Mouse (Mus musculus) lung, embryonic 16.5 days (tissue): ENCODE results near the gene Prr3. TPM values are rescaled to one million over a fixed set of nuclear protein-coding genes. Genes with fewer than 3 reads are reported as not detected.

ENCODE experiments used
- ATAC-seq: fragments of 200-750 bp; cut with Nextera tagmentation; 2 replicates; pipeline ENCODE4 v1.8.0; 2017; ENCODE audit warnings: low read depth, mild to moderate bottlenecking, moderate library complexity
- H3K27ac ChIP-seq: fragments of 300-500 bp; sonication (generic); 2 replicates; pipeline ENCODE4 v1.5.1; 2014; ENCODE audit warnings: mild to moderate bottlenecking, control low read depth, low read length
- H3K27me3 ChIP-seq: fragments of 300-500 bp; sonication (generic); 2 replicates; pipeline ENCODE4 v1.6.1; 2014; ENCODE audit warnings: low read depth, low read length, mixed read lengths; ENCODE audit not compliant: control insufficient read depth, insufficient read depth
- H3K36me3 ChIP-seq: fragments of 300-500 bp; sonication (generic); 2 replicates; pipeline ENCODE4 v1.6.1; 2014; ENCODE audit warnings: low read length; ENCODE audit not compliant: control insufficient read depth, insufficient read depth
- H3K4me1 ChIP-seq: fragments of 300-500 bp; sonication (generic); replicated peaks from 2 replicates; pipeline ENCODE4 v1.6.1; 2014; ENCODE audit warnings: low read length, mixed read lengths; ENCODE audit not compliant: control insufficient read depth, insufficient read depth
- H3K4me2 ChIP-seq: fragments of 300-500 bp; sonication (generic); 2 replicates; pipeline ENCODE4 v1.6.1; 2014; ENCODE audit warnings: low read depth, low read length, control low read depth
- H3K4me3 ChIP-seq: fragments of 300-500 bp; sonication (generic); 2 replicates; pipeline ENCODE4 v1.5.1; 2014; ENCODE audit warnings: mild to moderate bottlenecking, low read length, control low read depth
- H3K9ac ChIP-seq: fragments of 300-500 bp; sonication (generic); 2 replicates; pipeline ENCODE4 v1.6.1; 2014; ENCODE audit warnings: low read length, control low read depth
- H3K9me3 ChIP-seq: fragments of 300-500 bp; sonication (generic); 2 replicates; pipeline ENCODE4 v1.6.1; 2016; ENCODE audit warnings: low read length; ENCODE audit not compliant: control insufficient read depth
- WGBS: fragments of 180-500 bp; shearing (Covaris S2); extraction: QIAGEN DNeasy Blood & Tissue Kit; methylation state at CpG from one replicate; pipeline ENCODE4 v1.1.7; 2014; 5-methylcytosine and 5-hydroxymethylcytosine counted together
- polyA plus RNA-seq: library from polyadenylated mRNA; unstranded; fragments of >200 nt; fragmentation: Nextera tagmentation; extraction: Ambion mirVana; gene quantifications from 2 replicates; pipeline ENCODE4 v1.2.1, GENCODE M21; 2015

Gene Prr3
- polyA plus RNA-seq, 1 experiment from 2014 or later: 27.5 TPM

DNA sequence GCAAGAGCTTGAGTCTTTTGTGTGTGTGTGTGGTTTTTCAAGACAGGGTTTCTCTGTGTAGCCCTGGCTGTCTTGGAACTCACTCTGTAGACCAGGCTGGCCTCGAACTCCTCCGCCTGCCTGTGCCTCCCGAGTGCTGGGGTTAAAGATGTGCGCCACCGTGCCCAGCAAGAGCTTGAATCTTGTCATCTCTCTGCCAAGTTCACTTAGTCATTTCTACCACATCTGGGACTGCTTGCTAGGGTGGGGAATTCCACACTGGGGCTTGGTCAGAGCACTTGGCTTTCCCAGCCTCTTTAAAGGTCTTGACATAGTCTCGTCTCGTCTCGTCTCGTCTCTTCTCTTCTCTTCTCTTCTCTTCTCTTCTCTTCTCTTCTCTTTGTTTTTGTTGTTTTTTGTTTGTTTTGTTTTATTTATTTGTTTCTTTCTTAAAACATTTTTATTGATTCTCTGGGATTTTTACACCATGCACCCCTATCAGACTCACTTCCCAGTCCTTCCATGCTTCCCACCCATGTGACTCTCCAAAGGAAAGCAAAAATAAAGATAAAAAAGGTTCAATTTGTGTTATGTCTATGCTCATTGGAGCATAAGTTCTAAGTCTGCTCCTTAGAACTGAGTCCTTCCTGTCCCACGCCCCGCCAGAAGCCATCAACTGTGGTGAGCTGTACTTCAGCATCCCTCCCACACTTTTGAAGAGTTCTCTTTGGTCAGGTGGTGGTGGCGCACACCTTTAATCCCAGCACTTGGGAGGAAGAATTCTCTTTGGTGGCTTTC lies 21.3 kb upstream of the Prr3 start:
- WGBS: 87% methylated on average over 12 of the region's 12 CpGs
- Histone ChIP-seq H3K36me3 (no peaks in the 10 kb centered on the region), H3K4me1 (peaks cover 8% of the 10 kb centered on the region), H3K4me3 (no peak overlapping the region), H3K27ac (no peak overlapping the region), H3K9me3 (no peaks in the 10 kb centered on the region; the same call in 1 of the 2 replicates), H3K4me2 (no peak overlapping the region), H3K9ac (no peak overlapping the region), H3K27me3 (no peaks in the 10 kb centered on the region)
- ATAC-seq: no peak

DNA sequence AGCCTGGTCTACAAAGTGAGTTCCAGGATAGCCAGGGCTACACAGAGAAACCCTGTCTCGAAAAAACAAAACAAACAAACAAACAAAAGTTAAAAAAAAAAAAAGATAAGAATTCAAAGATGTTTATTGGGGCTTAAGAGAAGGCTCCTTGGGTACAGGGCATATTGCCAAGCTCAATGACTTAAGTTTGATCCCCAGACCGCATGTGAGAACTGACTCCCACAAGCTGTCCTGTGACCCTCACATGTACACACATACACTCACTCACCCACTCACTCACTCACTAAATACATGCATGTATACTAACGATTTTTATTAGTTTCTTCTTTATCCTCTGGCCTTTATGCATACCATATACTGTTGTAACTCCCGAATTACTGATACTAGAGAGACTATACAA lies 20.3 kb upstream of the Prr3 start:
- Histone ChIP-seq H3K36me3 (no peaks in the 10 kb centered on the region), H3K9ac (no peak overlapping the region), H3K4me1 (peaks cover 11% of the 10 kb centered on the region), H3K27ac (no peak overlapping the region), H3K4me2 (no peak overlapping the region), H3K27me3 (no peaks in the 10 kb centered on the region), H3K4me3 (no peak overlapping the region), H3K9me3 (no peaks in the 10 kb centered on the region)
- no peak for ATAC-seq
- 74% methylated on average over 4 of the region's 4 CpGs for WGBS

DNA sequence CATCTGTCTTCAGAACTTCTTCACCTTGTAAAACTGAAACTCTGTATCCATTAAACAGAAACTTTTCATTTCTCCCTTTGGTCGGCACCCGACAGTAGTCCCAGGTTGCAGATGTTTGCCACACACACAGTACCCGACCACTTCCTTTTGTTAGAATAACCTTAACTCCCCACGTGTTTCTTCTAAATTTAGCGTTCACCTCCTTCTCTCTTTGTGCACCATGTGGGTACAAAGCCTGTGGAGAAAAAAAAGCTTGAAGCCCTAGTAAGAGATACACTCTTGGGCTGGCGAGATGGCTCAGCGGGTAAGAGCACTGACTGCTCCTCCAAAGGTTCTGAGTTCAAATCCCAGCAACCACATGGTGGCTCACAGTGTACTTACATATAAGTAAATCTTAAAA lies 19.3 kb upstream of the Prr3 start:
- 78% methylated on average over 7 of the region's 7 CpGs for WGBS
- no peaks in the 10 kb centered on the region for H3K27me3 ChIP-seq

DNA sequence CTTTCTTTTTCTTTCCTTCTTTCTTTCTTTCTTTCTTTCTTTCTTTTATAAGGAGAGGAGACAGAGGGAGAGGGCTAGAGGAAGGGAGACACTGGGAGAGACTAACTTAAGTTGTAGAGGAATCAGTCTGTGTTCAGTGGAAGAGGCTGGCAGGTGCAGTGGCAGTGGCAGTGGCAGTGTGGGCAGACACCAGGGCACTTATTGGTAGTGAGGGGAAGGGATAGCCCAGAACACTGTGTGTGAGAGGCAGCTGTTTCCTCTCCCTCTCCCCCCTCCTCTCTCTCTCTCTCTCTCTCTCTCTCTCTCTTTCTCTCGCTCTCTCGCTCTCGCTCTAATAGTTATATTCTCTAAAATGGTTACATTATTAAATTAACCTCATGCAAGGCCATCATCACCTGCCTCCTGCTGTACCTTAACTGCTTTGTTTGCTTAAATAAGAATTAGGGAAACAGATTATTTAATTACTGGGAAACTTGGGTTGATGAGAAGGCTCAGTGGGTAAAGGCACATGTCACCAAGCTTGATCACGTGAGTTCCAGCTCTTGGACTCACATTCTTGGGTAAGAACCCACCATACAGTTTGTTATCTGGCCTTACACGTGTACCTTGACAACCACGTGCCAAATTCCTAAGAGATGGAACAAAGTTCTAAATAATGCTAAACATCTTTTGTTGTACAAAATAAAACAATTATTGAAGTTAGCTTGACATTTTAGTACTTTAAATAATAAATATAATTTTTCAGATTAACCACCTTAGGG lies 18.7 kb upstream of the Prr3 start:
- H3K4me2 ChIP-seq: no peak overlapping the region
- H3K27me3 ChIP-seq: no peaks in the 10 kb centered on the region
- H3K36me3 ChIP-seq: no peaks in the 10 kb centered on the region
- no peak for ATAC-seq
- H3K9ac ChIP-seq: no peak overlapping the region
- WGBS: 82% methylated on average over 6 of the region's 6 CpGs
- H3K4me1 ChIP-seq: peaks cover 16% of the 10 kb centered on the region
- no peaks in the 10 kb centered on the region for H3K9me3 ChIP-seq
- H3K4me3 ChIP-seq: no peak overlapping the region
- H3K27ac ChIP-seq: no peak overlapping the region

More for the DNA sequence above, 19.3 kb upstream of the Prr3 start:
- Histone ChIP-seq H3K9ac (no peak overlapping the region), H3K27ac (no peak overlapping the region), H3K36me3 (no peaks in the 10 kb centered on the region), H3K4me2 (no peak overlapping the region), H3K9me3 (no peaks in the 10 kb centered on the region), H3K4me3 (no peak overlapping the region), H3K4me1 (peaks cover 16% of the 10 kb centered on the region)
- ATAC-seq: no peak

DNA sequence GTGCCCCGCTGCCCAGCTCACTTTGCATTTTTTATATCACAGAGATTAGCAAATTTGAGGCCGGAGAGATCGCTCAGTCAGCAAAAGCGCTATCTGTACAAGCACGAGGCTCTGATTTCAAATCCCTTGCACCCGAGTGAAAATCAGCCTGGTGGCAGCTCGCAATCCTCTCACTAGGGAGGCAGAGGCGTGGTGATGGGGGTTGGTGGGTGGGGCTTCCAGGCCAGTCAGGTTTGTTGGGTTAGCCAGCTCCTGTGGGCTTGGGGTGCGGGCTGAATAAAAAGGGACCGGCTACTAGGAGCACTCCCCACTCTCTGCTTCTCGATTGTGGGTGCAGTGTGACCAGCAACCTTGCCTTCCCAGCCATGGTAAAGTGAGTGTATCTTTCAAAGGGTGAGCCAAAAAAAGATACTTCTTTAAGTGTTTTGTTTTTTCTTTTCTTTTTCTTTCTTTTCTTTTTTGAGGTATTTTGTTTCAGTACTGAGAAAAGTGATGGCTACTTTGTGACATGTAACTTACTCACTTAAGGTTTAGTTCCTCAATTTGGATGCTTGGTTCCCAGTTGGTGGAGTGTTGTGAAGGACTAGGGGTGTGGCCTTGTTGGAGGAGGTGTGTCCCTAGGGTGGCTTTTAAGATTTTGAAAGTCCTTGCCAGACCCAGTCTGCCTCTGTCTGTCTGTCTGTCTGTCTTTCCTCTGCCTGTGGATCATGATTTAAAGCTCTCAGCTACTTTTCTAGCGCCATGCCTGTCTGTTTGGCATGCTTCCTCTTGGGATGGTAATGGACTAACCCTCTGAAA lies 17.9 kb upstream of the Prr3 start:
- Histone ChIP-seq H3K27ac (no peak overlapping the region), H3K4me3 (no peak overlapping the region), H3K9me3 (no peaks in the 10 kb centered on the region), H3K36me3 (no peaks in the 10 kb centered on the region), H3K9ac (no peak overlapping the region), H3K27me3 (no peaks in the 10 kb centered on the region), H3K4me1 (peaks cover 16% of the 10 kb centered on the region), H3K4me2 (no peak overlapping the region)
- 44% methylated on average over 12 of the region's 12 CpGs for WGBS
- ATAC-seq: no peak

DNA sequence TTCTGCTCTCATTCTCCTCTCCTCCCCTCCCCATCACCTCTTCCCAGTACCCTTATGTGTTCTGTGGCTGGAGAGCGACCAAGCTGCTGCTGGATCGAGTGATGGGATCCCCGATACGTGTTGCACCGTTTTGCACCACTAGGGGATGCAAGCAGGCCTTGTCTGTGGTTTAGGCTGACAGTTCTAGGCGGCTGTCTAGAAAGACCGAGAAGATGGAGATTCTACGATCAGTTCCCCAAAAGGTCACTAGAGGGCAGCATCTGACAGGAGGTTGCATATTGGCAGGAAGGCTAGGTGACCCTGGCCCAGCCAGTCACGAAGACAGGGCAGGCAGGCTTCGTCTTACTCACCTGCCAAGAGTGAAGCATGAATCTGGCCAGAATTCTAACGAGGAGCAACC lies 16.9 kb upstream of the Prr3 start:
- Histone ChIP-seq H3K36me3 (no peaks in the 10 kb centered on the region), H3K9me3 (no peaks in the 10 kb centered on the region), H3K27me3 (no peaks in the 10 kb centered on the region), H3K27ac (no peak overlapping the region), H3K4me2 (no peak overlapping the region), H3K9ac (no peak overlapping the region), H3K4me3 (no peak overlapping the region), H3K4me1 (peaks cover 18% of the 10 kb centered on the region)
- ATAC-seq: peak; percentile 63
- WGBS: 2% methylated on average over 11 of the region's 11 CpGs

DNA sequence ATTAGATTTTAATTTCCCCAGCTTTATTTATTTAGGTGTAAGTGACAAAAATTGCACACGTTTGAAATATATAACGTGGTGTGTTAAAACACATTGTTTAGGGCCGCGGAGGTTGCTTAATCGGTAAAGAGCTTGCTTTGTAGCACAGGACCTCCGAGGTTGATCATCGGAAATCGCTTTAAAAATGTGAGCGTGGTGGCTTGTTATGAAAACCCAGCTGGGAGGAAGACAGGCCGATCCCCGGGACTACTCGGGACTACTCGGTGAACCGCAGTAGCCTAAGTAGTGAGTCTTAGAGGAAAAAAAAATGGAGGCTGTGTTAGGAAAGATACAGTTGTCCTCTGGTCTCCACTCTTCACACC lies 14.8 kb upstream of the Prr3 start:
- Histone ChIP-seq H3K4me2 (peak overlapping the region; percentile 69), H3K36me3 (no peaks in the 10 kb centered on the region), H3K9ac (peak overlapping the region; percentile 74), H3K4me1 (peaks cover 18% of the 10 kb centered on the region), H3K27me3 (no peaks in the 10 kb centered on the region), H3K27ac (peak overlapping the region; percentile 43; the same call in 1 of the 2 replicates), H3K9me3 (no peaks in the 10 kb centered on the region), H3K4me3 (peak overlapping the region; percentile 71)
- no peak for ATAC-seq
- WGBS: 4% methylated on average over 14 of the region's 14 CpGs

DNA sequence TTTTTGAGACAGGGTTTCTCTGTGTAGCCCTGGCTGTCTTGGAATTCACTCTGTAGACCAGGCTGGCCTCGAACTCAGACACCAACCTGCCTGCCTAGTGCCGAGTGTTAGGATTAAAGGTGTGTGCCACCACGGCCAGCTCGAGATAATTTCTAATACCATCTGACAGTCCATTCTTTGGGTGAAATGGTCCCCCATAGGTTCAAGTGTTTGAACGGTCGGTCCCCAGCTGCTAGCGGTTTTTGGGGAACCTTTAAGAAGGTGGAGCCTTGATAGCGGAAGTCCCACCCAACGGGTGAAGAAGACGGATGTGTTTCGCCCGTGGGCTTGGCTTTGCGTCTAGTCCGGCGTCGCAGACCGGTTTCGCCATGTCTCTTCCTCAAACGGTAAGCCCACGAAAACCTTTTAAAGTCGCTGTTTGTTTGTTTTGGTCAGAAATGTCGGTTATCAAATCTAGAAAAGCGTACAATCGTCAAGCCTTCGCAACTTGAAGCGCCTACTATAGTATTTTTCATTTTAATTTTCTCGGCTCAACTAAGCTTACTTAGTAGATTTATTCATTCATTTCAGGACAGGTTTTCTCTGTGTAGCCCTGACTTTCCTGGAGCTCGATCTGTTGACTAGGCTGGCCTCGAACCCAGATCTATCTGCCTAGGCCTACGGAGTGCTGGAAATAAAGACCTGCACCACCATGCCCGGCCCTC lies 14.3 kb upstream of the Prr3 start:
- H3K4me2 ChIP-seq: peak overlapping the region; percentile 69

More for the DNA sequence above, 14.3 kb upstream of the Prr3 start:
- peak; percentile 74 for ATAC-seq
- Histone ChIP-seq H3K4me3 (peak overlapping the region; percentile 71), H3K27me3 (no peaks in the 10 kb centered on the region), H3K9me3 (no peaks in the 10 kb centered on the region), H3K27ac (peak overlapping the region; percentile 43; the same call in 1 of the 2 replicates), H3K36me3 (no peaks in the 10 kb centered on the region), H3K4me1 (peaks cover 18% of the 10 kb centered on the region), H3K9ac (peak overlapping the region; percentile 74)
- WGBS: 4% methylated on average over 31 of the region's 31 CpGs
